Mouse (Mus musculus) stomach, postnatal 0 days (tissue): ENCODE data around the gene Abca17.

ENCODE experiments used
- CTCF ChIP-seq: IDR thresholded peaks from 2 replicates; pipeline ENCODE4 v1.5.1; 2016; ENCODE audit warnings: antibody characterized with exemption, low read depth, mild to moderate bottlenecking, moderate library complexity
- EP300 ChIP-seq: optimal IDR thresholded peaks from 2 replicates; pipeline ENCODE3; 2016; ENCODE audit warnings: antibody characterized with exemption

DNA sequence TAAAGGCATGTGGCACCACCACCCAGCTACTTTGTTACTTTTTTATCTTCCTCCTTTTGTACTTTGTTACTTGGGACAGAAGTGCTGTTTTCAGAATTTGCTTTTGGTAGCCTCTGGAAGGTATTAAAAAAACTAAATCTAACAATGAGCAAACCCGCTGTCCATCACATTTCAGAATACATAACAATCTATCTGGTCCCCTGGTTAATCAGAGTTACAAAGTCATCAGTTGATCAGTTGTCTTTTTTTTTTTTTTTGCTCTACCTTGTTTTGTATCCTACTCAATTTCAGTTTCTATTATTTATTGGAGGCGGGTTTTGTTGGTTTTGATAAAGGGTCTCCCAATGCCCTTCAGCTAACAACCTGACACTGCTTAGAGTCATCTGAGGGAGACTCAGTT, 98.5 kb downstream of the Abca17 start:
- no peak for TF ChIP-seq CTCF
- TF ChIP-seq EP300 = no peak
